Mouse (Mus musculus): ENCODE measurements at regions not wholly inside any gene's neighbourhood (a gene's known extent, or its start where the extent isn't known, plus 50 kb on each side); places are given as distances from the start of the nearest gene placed in this dataset.
A peak's percentile ranks its signal among the peaks of the same experiment; 100 is the strongest.

DNA sequence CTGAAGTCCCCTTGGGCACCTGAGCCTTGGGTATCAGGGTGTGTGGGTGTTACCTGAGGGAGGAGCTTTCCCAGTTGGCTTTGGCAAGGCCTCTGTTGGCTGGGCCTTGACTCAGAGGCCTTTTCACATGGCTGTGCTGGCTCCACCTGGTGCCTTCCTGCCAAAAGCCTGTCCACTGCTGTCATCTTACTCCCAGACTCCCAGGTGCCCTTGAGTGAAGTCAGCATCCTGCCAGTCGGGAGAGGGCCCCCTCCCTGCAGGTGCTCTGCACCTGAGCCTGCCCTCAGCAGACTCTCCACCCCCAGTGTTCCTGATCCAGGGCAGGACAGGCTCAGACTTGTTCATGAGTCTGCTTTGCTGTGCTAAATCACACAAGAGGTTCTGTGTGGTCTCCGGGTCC is 99.2 kb upstream of the Lgalsl start:
- no peak for DNase-seq

DNA sequence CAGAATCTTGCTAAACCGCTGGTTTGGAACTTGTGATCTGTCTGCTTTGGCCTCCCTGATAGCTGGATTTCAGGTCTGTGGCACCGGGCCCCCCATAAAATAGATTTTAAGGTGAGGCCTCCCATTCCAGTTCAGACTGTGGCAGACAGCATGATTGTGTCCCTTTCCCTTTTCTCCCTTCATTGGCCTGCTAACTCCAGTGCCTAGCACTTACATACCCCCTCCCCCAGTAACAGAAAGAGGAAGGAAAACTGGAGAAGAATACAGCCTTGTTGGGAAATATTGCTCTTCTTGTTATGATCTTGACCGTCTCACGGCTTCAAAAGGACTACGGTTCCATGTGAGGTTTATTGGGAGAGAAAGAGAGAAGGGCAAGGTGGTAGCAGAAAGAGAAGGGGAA is 99.7 kb upstream of the Lgalsl start:
- DNase-seq = no peak

DNA sequence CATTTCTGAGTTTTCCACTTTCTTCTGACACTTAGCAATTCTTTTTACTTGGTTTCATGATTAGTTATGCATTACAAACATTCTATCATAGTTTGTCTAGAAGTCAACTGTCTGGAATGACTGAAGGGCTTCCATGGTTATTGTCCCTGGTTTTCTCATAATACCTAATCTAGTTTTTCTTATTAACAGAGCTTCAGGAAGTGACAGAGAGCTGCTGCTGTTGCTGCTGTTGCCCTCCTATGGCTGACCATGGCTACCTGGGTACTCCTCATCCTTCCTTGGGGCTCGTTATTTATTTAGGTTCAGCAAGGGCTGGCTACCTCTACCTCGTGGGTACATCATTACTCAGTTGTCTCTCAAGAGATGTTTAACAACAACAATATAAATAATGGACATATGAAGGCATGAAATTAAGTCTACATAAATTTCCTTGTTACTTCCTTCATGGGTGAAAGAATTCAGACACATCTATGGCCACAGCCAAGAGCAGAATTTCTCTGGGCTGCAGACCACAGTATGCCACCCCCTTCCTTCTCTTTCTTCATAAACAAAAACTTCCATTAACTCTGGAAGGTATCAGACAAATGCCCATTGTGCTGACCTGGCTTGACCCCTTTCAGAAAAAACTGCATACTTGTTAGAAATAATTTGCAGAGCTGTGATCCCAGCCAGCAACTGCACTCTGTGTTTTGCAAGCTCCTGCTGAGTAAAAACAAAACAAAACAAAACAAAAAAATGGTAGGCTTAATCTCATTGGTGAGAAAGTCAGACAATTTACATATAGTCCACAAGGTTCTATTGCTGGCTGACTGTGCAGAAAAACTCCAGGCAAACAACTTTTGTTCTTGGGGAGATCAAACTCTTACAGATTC is 103.6 kb upstream of the Lgalsl start:
- DNase-seq = no peak

DNA sequence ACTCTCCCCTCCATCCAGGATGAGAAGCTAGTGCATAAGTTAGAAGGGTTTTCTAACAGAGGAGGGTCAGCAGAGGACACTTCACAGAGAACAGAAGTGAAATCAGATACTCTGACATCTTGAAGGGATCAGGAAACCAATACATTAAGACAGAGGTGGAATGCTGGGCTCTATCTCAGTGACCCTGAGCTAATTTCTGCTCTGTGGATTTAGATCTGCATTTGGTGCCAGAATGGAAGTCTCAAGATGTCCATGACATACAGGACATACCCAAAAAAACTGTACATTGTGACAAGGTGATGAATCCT is 104.2 kb upstream of the Lgalsl start:
- DNase-seq = no peak

DNA sequence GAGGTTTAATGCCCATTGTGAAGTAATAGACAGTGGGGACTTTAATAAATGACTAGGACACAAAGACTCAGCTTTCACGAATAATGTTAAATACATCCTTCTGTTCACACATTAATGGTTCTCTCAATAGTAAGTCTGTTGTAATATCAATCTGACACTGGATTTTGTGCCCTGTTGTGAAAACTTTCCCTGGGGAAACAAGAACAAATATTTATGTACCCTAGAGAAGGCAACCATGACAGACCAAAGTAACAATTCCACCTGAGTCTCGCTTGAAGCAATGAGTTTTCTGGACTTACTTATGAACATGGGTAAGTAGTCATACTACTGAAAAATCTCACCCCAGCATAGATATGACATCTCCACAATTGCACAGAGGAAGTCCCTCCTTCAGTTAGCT is 105.1 kb upstream of the Lgalsl start:
- no peak for DNase-seq

DNA sequence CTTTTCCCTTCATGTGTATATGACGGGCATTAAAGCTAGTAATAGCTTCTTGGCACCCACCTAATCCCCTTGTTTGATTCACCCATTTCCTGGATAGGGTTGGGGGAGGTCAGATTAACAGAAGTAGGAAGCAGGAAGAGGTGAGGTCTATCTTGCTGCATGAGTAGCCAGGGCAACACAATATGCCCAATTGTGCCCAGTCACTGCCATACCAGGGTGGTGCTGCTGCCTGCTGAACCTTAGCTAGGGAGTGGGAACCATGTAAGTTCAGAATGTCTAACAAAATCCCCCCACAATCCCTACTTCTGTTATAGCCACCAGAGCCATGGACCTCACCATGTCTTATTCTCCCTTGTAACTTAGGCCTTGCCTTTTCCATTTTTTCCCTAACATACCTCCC is 106.1 kb upstream of the Lgalsl start:
- no peak for DNase-seq

DNA sequence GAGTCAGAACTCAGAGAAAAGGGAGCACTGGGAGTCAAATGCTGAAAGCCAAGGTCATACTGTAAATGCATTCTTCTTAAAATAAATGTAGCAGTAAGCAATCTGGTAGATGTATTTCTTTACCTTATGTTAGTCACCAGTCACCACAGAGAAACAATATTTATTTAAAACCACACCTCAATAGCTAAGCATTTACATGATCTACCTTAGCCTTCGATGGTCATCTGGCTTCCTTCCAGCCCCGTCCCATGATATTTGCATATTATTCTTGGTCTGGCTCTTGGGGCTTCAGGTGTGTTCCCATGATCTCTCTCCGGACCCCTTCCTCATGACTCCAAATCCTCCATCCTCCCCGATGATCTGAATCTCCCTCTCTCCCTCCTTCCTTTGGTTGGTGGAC is 107.1 kb upstream of the Lgalsl start:
- no peak for DNase-seq

DNA sequence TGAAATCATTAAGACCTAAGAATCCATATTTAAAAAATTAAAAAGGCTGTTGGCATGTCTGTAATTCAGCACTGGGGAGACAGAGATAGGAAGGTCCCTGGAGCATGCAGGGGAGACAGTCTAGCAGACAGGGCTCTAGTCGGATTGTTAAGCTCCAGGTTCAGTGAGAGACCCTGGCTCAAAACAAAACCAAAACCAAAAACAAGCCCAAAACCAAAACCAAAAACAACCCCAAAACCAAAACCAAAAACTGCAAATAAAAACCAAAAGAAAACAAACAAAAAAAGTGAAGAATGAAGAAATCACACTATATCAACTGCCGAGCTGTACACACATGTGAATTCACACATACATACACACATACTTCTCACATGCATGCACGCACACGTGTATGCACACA is 108.8 kb upstream of the Lgalsl start:
- no peak for DNase-seq

DNA sequence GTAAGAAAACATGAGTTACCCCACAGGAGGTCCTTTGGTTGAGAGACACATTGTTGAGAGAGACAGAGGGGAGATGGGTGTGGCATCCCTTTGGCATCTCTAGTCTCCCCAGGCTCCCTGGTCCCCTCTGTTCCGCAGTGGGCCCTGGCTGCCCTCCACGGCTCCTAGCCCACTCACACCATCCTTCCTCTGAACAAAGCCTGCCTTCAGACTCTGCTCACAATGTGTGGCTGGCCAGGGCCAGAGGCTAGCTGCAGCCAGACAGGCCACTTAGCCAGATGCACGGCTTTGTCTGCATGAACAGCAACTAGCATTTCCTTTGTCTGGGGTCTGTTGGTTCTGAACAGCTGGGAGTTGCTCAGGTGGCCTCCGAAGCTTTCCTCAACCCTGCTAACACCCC is 110.7 kb upstream of the Lgalsl start:
- peak; percentile 30 for DNase-seq

DNA sequence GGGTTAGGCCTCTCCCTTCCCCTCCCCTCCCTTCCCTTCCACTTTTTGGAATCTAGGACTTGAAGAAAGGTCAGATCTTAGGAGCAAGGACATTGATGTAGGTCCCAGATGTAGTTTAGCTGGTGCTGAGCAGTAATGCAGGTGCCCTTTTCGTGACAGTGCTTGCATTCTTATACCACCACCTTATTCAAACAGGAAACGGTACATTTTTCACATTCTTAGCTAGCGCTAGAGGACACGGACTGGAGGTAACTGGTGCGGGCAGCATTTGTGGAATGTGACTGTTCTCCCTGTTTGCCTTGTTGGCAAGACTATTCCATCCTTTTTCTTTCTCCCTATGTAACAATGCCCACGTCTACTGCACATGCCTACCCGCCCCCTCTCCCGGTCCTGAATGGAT is 124.7 kb upstream of the Lgalsl start:
- DNase-seq = no peak

DNA sequence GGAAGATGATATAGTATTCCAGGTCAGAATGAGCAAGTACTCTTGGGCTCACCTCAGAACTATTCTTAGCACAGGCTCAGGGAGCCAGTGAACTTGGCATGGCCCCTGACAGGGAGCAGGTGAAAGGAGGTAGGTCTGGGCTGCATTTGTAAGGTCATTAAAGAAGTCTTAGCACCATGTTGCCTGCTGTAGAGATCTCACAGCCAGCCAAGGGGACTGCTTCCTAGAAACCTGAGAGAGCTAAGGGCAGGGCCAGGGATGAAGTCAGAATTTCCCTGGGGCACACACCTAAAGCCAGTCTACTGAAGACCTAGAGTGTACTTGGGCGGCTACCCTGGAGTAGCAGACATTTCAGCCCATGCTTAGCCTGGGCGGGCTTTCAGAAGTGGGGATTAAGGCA is 126.9 kb upstream of the Lgalsl start:
- DNase-seq = no peak

DNA sequence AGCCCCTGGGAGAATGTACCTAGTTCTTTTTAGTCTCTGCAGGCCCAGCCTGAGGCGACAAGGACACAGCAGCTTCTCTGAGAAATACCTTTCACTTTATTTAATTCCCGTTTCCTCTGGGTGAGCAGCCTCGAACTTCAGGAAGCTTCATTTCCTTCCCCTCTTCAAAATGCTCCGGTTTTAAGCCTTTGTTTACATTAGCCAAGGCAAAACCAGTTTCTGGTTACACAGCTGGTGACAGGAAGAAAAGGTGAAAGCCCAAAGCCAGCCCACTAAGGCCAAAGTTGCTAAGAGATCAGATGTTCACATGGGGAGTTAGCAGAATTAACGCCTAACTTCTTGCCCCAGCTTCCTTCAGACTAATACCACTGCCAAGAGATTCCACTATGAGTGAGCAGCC is 127.4 kb upstream of the Lgalsl start:
- no peak for DNase-seq

DNA sequence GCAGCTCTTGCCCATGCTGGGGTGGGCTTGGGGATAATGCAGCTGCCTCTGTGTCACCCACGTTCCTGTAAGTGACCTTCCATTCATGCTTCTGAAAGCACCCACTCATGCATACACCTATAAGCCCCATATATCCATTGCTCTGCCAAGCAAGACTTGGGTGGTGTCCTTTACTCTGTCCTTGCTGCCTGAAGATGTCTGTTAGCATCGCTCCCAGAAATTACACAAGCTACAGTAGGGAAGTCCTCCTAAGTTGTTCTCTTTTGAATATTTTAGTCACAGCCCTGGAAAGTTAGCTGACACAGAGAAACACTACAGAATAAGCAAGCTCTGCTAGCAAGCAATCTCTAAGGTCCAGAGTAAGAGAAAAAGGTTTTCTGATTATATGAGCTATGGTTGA is 129.2 kb upstream of the Lgalsl start:
- DNase-seq = no peak

DNA sequence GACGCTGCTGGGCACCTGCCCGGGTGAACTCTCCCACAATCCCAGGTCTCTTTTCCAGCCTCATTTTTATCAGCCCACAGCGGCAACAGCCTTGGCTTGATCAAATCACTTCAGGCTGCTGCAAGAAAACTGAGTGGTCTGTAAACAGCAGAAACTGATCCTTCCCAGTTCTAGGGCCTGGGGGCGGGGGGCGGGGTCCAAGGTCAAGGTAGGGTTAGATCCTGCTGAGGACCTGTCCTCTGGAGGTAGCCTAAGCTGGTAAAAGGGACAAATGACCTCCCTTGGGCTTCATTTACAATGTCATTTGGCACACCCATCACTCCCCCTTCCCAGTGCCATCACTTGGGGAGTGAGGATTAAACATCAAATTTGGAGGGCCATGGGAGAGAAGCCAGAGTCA is 129.9 kb upstream of the Lgalsl start:
- no peak for DNase-seq

DNA sequence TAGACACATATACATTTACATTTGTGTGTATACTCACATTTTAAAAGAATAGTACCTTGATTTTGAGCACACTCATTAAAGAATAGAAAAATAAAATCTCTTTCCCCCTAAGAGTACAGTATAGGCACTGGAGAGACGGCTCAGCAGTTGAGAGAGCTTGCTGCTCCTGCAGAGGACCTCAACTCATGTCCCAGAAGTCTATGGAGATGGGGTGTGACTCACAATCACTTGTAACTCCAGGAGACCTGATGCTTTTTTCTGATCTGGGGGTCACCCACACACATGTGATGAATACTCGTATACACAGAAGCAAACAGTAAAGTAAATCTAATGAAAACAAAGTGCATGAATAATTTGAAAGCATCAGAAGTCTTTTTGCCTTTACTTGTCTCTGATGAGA is 129.5 kb upstream of the Peli1 start:
- DNase-seq = no peak

DNA sequence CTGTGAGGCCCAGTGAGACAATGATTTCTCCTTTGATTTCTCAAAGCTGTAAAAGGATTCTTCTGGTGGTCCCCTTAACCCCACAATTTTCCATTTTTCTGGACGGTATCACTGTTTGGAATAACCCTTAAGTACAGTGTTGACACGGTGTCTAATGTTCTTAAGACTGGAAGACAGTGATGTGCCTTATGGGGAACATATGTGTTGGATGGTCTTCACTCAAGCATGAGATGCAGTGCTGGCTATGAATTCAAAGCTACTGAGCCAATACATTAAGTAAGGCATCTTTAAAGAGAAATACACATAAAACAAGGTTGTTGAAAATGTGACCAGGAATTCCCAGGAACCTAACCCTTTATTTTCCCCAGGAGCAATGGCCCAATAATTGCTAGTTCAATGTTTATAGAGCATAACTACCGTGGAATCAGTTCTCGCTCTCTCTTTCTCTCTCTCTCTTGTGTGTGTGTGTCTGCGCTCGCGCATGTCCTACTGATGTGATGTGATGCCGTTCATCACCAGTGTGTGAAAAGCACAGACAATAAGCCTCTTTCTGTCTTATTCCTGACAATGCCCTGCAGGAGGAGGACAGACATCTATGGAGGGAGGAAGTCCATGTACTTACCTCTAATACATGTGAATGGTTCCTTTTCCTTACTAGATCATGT is 125.4 kb upstream of the Peli1 start:
- no peak for DNase-seq

DNA sequence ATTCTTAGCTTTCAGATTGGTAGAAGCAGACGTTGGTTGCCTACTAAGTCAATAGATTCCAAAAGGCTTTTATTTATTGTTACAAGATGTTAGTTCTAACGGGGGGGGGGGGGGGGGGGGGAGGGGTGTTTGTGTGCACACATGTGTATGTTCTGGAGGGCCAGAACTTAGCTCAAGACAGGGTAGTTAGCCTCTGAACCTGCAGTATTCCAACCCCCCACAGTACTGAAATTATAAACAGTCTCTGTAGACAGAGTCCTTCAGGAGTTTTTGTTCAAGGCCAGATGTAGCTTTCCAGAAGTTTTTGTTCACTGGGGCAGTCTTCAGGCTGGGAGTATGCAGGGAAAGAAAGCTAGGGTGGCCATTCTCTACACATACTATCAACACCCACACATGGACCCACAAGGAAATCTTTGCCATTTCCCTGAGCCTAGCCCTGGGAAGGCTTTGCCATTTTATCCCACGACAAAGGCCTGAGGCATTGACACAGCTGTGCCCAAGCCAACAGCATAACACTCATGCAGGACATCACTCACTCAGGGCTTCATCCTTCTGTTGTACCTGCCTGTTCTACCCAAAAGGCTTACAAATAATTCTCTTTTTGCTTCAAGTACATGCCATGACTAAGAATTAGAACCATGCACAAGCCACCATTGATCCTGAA is 123.6 kb upstream of the Peli1 start:
- no peak for DNase-seq

DNA sequence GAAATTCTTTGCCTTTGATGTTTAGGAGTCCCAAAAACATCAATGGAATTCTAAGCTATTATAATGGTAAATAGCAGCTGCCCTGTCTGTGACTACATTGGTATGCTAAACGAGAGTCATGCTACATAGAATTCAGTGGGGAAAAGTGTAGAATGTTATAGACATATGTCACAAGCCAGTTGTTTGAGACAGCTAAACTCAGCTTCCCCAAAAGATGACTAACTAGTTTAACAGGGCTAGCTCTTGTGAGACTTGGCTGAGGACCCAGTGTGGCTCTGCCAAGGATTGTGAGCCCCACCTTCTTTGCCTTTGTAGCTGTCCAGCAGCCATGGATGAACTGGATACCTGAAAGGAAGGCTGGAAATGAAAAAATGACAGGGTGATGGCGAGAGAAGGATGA is 122.8 kb upstream of the Peli1 start:
- DNase-seq = no peak

DNA sequence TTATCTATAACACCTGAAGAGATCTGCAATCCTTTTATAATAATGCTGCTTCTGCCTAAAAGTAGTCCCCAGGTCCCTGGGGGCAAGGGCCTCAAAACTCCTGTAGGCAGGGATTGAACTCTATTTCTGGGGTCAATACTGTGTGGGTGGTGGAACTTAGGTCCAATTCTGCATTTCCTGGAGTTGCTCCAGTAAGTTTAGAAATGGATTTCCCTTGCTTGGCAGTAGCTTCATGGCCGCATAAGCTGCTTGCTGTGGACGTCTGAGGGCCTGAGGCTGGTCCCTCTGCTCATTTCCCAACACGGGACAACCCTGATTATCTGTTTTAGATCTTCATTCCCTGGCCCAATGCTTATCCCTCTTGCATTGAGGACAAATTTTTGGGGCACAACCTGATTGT is 118.0 kb upstream of the Peli1 start:
- DNase-seq = no peak

DNA sequence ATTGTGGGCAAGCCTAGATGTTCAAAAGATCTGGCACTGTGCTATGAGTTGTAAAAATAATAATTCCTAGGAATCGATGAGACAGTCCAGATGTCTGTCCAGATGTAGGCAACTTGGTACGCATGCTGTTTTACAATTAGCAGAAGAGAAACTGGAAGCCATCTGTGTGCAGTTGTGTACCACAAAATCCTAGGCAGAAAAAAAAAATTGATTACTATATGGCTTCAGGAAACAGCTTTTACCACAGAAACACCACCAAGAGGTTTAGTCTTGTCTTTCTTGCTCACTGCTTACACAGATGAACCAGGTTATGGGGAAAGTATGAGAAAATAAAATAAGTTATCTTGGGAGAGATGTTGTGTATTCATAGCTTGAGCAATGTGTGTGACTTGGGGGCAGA is 109.5 kb upstream of the Peli1 start:
- DNase-seq = no peak

DNA sequence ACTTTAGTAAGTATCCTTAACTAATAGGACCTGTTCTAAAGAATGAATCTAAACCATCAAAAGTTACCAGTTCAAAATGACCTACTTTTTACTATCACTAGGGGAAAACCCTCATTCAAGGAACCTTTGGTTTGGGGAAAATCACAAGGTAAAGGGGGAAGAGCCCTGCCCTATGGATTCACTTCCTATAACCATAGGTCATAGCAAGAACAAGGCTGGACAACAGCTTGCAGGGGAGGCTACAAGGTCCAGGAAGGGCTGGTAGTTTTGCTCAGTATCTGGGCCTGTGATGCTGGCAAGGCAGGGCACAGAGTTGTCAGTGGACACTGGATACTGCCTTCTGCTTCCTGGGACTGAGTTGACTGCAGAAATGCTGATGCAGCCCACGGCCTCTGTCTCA is 109.1 kb upstream of the Peli1 start:
- DNase-seq = no peak

DNA sequence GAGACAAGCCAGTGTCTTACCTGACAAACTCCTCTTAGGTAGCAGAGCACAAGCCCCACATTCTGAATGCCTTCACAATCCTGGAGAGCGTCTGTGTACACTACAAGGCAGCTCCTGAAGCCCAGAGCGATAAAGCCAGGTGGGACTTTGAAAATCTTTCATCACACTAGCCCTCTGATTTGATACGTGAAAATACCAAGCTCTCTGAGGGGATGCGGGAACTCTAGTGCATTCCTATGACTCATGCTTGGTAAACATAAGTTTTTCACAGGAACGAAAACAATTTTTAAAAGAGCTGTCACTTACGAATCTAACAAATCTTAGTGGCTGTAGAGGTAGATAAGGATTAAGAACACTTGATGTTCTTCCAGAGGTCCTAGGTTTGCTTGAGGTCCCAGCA is 108.6 kb upstream of the Peli1 start:
- DNase-seq = no peak

DNA sequence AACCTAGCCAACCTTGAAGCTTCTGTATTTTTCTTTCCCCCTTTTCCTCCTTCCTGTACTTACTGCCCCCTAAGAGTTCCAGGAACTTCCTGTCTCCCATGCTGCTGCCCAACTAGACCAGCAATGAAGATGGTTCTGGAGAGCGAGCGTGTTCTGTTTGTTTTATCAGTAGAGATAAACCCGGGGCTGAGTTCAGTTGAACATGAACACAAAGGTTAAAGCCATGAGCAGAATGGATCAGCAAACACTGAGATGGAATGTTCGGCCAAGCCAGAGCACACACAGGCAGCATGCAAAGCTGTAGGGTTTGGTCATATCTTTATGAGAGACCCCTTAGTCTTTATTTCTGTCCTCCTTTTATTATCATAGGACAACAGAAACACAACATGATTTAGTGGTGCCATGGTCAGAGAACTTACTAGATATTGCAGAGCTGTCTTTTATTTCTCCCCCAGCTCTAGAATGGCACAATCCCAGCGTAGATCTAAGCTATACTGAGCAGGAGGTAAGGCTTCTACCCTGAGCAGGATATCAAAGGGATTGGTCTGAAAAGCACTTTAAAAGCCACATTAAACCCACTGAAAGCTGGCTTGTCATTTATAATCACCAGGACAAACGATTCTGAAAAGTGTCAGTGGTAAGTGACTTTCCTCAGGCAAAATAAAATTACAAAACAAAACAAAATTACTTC is 105.9 kb upstream of the Peli1 start:
- DNase-seq = no peak

DNA sequence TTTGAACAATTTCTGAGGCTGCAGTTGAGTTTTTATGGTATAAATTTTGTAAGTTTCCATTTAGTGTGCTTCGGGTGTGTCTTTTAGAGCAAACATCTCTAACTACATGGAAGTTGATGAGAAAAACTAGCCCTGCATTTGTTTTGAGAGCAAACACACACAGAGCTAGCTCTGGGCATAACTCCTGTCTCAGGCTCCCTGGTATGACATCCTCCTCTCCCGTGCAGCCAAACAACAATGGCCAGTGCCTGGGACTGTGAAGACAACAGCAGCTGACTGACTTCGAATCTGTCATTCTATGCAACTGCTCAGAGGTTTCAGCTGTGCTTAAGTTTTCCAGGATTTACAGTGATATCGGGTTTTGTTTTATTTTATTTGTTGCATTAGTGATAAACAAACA is 105.3 kb upstream of the Peli1 start:
- no peak for DNase-seq

Measured in right cerebral cortex, postnatal 14 days (tissue).